Mouse (Mus musculus) cerebellum, postnatal 36 days (tissue): ENCODE results near the gene Otub2.

Experiments used
- DNase-seq, 2 experiments: peaks; one replicate each; pipeline ENCODE4 v3.0.0; 2021 to 2022; ENCODE audit warnings: mixed read lengths in 2 of 2

Gene Otub2

GRCm38 (mm10) chr12:103445060-103445459 lies 56.6 kb downstream of the Otub2 start:
- DNase-seq: no peak

GRCm38 (mm10) chr12:103453361-103453760 lies 64.9 kb downstream of the Otub2 start:
- DNase-seq: no peak
